Mouse (Mus musculus) embryonic facial prominence, embryonic 12.5 days (tissue): Measurements from ENCODE around the gene Foxa2. TPM values are rescaled to one million over a fixed set of nuclear protein-coding genes. Genes with fewer than 3 reads are reported as not detected.

Experiments
- ATAC-seq: fragments of 200-750 bp; cut with Nextera tagmentation; 2 replicates; pipeline ENCODE4 v1.8.0; 2017; ENCODE audit not compliant: insufficient number of reproducible peaks, insufficient read depth, low FRiP score, low TSS enrichment
- H3K27ac ChIP-seq: fragments of 300-500 bp; sonication (generic); 2 replicates; pipeline ENCODE4 v1.5.1; 2016; ENCODE audit warnings: mild to moderate bottlenecking
- H3K27me3 ChIP-seq: fragments of 300-500 bp; sonication (generic); 2 replicates; pipeline ENCODE4 v1.6.1; 2016; ENCODE audit warnings: mild to moderate bottlenecking, moderate library complexity
- H3K36me3 ChIP-seq: fragments of 300-500 bp; sonication (generic); 2 replicates; pipeline ENCODE4 v1.6.1; 2016; ENCODE audit warnings: mild to moderate bottlenecking
- H3K4me1 ChIP-seq: fragments of 300-500 bp; sonication (generic); 2 replicates; pipeline ENCODE4 v1.6.1; 2016
- H3K4me2 ChIP-seq: fragments of 300-500 bp; sonication (generic); replicated peaks from 2 replicates; pipeline ENCODE4 v1.6.1; 2016; ENCODE audit warnings: mild to moderate bottlenecking, moderate library complexity
- H3K4me3 ChIP-seq: fragments of 300-500 bp; sonication (generic); 2 replicates; pipeline ENCODE4 v1.5.1; 2016; ENCODE audit warnings: mild to moderate bottlenecking
- H3K9ac ChIP-seq: fragments of 300-500 bp; sonication (generic); 2 replicates; pipeline ENCODE4 v1.6.1; 2016; ENCODE audit warnings: mild to moderate bottlenecking, moderate library complexity
- H3K9me3 ChIP-seq: fragments of 300-500 bp; sonication (generic); 2 replicates; pipeline ENCODE4 v1.6.1; 2016; ENCODE audit warnings: mild to moderate bottlenecking, moderate library complexity
- WGBS: fragments of 180-500 bp; shearing (Covaris S2); methylation state at CpG from one replicate; pipeline ENCODE4 v1.1.7; 2016; 5-methylcytosine and 5-hydroxymethylcytosine counted together
- polyA plus RNA-seq: library from polyadenylated mRNA; unstranded; fragments of >200 nt; fragmentation: Nextera tagmentation; extraction: Ambion mirVana; gene quantifications from 2 replicates; pipeline ENCODE4 v1.2.1, GENCODE M21; 2016

The Foxa2 gene
- polyA plus RNA-seq, 1 experiment from 2014 or later = 1.0 TPM

DNA sequence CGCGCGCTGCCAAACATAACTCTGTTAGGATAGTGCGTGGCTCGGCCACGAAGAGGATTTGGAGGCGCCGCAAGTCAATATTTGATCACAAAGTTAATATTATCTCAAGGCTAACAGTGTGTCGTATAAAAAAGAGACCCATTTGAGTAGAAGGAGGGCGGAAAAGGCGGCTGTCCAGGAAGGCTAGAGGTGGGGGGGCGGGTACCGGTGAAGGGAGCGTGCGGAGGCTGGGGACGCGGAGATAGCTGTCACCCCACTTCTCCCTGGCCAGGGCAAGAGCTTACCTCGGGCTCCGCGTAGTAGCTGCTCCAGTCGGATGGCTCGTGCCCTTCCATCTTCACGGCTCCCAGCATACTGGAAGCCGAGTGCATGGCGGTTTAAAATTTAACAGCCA, 1.2 kb downstream of the Foxa2 start:
- WGBS = under 1% methylated on average over 25 of the region's 25 CpGs
- Histone ChIP-seq H3K4me1 (peaks cover 8% of the 10 kb centered on the region; the same call in 1 of the 2 replicates), H3K27me3 (peaks cover 99% of the 10 kb centered on the region), H3K9ac (no peak overlapping the region), H3K4me2 (peak overlapping the region; percentile 46), H3K36me3 (no peaks in the 10 kb centered on the region), H3K4me3 (peak overlapping the region; percentile 31), H3K9me3 (no peaks in the 10 kb centered on the region), H3K27ac (no peak overlapping the region)
- ATAC-seq = no peak

GRCm38 (mm10) chr2:148044877-148045539, 1.8 kb downstream of the Foxa2 start:
- ATAC-seq = no peak
- H3K4me2 ChIP-seq = no peak overlapping the region
- H3K9ac ChIP-seq = no peak overlapping the region
- H3K4me3 ChIP-seq = peak overlapping the region; percentile 12; the same call in 1 of the 2 replicates
- H3K9me3 ChIP-seq = no peaks in the 10 kb centered on the region
- H3K36me3 ChIP-seq = no peaks in the 10 kb centered on the region
- peaks cover 8% of the 10 kb centered on the region; the same call in 1 of the 2 replicates for H3K4me1 ChIP-seq
- H3K27me3 ChIP-seq = peaks cover 98% of the 10 kb centered on the region
- no peak overlapping the region for H3K27ac ChIP-seq
- WGBS = 1% methylated on average over 26 of the region's 26 CpGs

GRCm38 (mm10) chr2:148043976-148044876, 2.5 kb downstream of the Foxa2 start:
- Histone ChIP-seq H3K4me3 (peak overlapping the region; percentile 12; the same call in 1 of the 2 replicates), H3K36me3 (no peaks in the 10 kb centered on the region), H3K4me2 (0 out of 2 replicates have a peak overlapping the region, but pooled peaks have one; percentile 11), H3K4me1 (peaks cover 8% of the 10 kb centered on the region; the same call in 1 of the 2 replicates), H3K27ac (no peak overlapping the region), H3K27me3 (peaks cover 98% of the 10 kb centered on the region), H3K9ac (no peak overlapping the region), H3K9me3 (no peaks in the 10 kb centered on the region)
- WGBS = 1% methylated on average over 70 of the region's 71 CpGs
- ATAC-seq = no peak

- ATAC-seq = no peak
- Histone ChIP-seq H3K36me3 (no peaks in the 10 kb centered on the region), H3K4me1 (peaks cover 8% of the 10 kb centered on the region; the same call in 1 of the 2 replicates), H3K4me2 (no peak overlapping the region), H3K4me3 (no peak overlapping the region), H3K27me3 (peaks cover 98% of the 10 kb centered on the region), H3K9me3 (no peaks in the 10 kb centered on the region), H3K9ac (no peak overlapping the region), H3K27ac (no peak overlapping the region)
- WGBS = 5% methylated on average over 17 of the region's 17 CpGs
Observed at GRCm38 (mm10) chr2:148043271-148043975, 3.3 kb downstream of the Foxa2 start.

- no peaks in the 10 kb centered on the region for H3K9me3 ChIP-seq
- H3K36me3 ChIP-seq = no peaks in the 10 kb centered on the region
- H3K27ac ChIP-seq = no peak overlapping the region
- H3K4me1 ChIP-seq = peaks cover 5% of the 10 kb centered on the region; the same call in 1 of the 2 replicates
- no peak overlapping the region for H3K9ac ChIP-seq
- H3K27me3 ChIP-seq = peaks cover 98% of the 10 kb centered on the region
- H3K4me3 ChIP-seq = no peak overlapping the region
- 3% methylated on average over 3 of the region's 3 CpGs for WGBS
- no peak overlapping the region for H3K4me2 ChIP-seq
- ATAC-seq = no peak
Observed at GRCm38 (mm10) chr2:148042126-148042640, 4.6 kb downstream of the Foxa2 start.

- Histone ChIP-seq H3K27ac (no peak overlapping the region), H3K4me3 (no peak overlapping the region), H3K9me3 (no peaks in the 10 kb centered on the region), H3K9ac (no peak overlapping the region), H3K27me3 (peaks cover 98% of the 10 kb centered on the region), H3K4me1 (peaks cover 5% of the 10 kb centered on the region; the same call in 1 of the 2 replicates), H3K36me3 (no peaks in the 10 kb centered on the region), H3K4me2 (no peak overlapping the region)
- no peak for ATAC-seq
- 3% methylated on average over 5 of the region's 5 CpGs for WGBS
Observed at GRCm38 (mm10) chr2:148041381-148041780, 5.4 kb downstream of the Foxa2 start.

- under 1% methylated on average over 37 of the region's 37 CpGs for WGBS
- no peak overlapping the region for H3K27ac ChIP-seq
- no peak overlapping the region for H3K4me2 ChIP-seq
- peaks cover 98% of the 10 kb centered on the region for H3K27me3 ChIP-seq
- H3K4me3 ChIP-seq = no peak overlapping the region
- ATAC-seq = no peak
- no peak overlapping the region for H3K9ac ChIP-seq
- H3K9me3 ChIP-seq = no peaks in the 10 kb centered on the region
- no peaks in the 10 kb centered on the region for H3K36me3 ChIP-seq
- H3K4me1 ChIP-seq = no peaks in the 10 kb centered on the region
Observed at GRCm38 (mm10) chr2:148040236-148041121, 6.3 kb downstream of the Foxa2 start.

- Histone ChIP-seq H3K9me3 (no peaks in the 10 kb centered on the region), H3K27ac (no peak overlapping the region), H3K4me2 (no peak overlapping the region), H3K36me3 (no peaks in the 10 kb centered on the region), H3K4me3 (no peak overlapping the region), H3K27me3 (peaks cover 98% of the 10 kb centered on the region), H3K9ac (no peak overlapping the region), H3K4me1 (no peaks in the 10 kb centered on the region)
- WGBS = under 1% methylated on average over 53 of the region's 53 CpGs
- no peak for ATAC-seq
Observed at GRCm38 (mm10) chr2:148039351-148040235, 7.2 kb downstream of the Foxa2 start.

DNA sequence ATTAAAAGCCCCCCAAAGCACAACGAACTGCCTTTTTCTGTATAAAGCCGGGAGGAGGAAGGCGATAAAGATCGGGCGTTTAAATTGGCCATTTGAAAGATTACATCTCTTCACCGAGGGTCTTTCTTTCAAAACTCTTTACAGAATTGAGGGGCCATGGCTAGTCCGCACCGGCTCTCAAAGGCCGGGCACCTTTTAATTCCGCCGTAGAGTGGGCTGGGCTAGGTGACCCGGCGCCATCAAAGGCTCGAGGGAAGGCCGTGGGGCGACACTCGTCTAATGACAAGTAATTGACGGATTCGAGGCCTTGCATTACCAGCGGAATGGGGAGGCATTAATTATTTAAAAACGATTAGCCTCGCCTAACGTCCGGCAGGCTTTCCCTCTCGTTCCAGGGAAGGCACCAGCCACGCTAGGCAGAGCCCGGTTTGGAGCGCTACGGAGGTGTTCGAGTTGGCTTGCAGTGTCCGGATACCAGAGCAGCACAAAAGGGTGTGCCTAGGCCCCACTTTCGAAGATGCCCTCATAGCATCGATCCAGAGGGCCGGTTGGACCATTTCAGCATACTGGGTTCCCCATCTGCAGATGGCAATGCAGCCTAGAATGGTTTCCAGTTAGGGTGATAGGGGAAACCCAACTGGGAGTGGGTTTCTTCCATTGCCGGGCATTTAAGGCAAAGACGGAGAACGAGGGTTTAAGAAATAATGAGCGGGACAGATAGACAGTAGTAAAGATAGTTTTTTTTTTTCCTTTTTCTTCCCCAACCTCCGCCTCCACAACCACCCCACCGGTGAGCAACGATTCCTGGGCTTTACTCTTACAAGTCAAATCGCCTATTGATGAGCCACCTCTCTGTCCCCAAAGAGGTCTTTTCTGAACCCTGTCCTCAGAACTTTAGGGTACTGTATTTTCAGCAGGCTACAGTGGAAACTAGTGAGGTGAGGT, 8.1 kb downstream of the Foxa2 start:
- H3K27me3 ChIP-seq = peaks cover 98% of the 10 kb centered on the region
- no peaks in the 10 kb centered on the region for H3K36me3 ChIP-seq
- no peak overlapping the region for H3K9ac ChIP-seq
- no peak for ATAC-seq
- no peak overlapping the region for H3K4me2 ChIP-seq
- no peaks in the 10 kb centered on the region for H3K4me1 ChIP-seq
- WGBS = 2% methylated on average over 42 of the region's 42 CpGs
- no peaks in the 10 kb centered on the region for H3K9me3 ChIP-seq
- no peak overlapping the region for H3K4me3 ChIP-seq
- H3K27ac ChIP-seq = no peak overlapping the region
